Mouse (Mus musculus) cerebellum, postnatal 4 days (tissue): Measurements from ENCODE around the gene Zbtb8os.

ENCODE experiments used
- DNase-seq, 2 experiments: peaks; one replicate each; pipeline ENCODE4 v3.0.0; 2022; ENCODE audit warnings: low spot score in 2 of 2, mixed read lengths in 1 of 2

Gene Zbtb8os

DNA sequence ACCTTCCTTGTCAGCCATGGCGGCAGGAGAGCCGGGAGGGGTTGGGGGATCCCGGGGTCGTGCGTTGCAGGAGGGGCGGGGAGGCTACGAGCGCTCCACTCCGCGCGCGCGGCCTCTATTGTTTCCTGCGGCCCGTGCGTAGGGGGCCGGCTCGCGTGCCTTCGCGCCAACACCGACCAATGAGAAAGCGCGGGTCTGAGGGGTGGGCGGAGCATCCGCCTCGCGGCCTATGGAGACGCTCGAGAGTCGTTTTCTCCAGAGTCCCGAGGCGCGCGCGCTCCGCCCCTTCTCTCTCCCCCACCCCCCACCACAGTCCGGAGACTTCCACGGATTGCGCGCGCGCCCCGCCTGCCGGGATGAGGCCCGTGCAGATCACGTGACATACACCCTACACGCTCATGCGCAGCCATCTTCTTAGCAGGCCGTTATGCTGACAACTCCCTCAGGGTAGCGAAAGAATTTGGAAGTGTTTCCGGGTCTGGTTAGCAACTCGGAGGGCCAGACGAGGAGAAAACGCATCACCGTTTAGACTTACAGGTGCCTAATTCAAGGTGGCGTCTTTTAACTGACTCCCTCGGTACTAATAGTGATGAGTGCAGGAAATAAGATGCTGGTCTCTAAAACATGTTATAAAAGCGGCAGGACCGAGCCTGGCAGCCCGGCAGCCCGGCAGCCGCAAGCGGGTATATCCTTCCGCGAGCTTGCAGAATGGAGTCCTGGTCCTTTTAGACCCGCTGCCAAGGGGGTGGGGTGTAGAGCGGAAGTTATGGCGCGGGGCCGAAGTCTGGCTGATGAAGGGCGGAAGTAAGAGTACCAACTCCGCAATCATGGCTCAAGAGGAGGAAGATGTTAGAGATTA is at the start of gene Zbtb8os, which contains the start of gene Rbbp4:
TSS of gene Zbtb8os (plus strand) at position 480 of the 859 bp plus-strand sequence.
TSS of gene Rbbp4 (minus strand) at position 155 of the 859 bp plus-strand sequence.
- peak; percentile 91 to 97 for DNase-seq

DNA sequence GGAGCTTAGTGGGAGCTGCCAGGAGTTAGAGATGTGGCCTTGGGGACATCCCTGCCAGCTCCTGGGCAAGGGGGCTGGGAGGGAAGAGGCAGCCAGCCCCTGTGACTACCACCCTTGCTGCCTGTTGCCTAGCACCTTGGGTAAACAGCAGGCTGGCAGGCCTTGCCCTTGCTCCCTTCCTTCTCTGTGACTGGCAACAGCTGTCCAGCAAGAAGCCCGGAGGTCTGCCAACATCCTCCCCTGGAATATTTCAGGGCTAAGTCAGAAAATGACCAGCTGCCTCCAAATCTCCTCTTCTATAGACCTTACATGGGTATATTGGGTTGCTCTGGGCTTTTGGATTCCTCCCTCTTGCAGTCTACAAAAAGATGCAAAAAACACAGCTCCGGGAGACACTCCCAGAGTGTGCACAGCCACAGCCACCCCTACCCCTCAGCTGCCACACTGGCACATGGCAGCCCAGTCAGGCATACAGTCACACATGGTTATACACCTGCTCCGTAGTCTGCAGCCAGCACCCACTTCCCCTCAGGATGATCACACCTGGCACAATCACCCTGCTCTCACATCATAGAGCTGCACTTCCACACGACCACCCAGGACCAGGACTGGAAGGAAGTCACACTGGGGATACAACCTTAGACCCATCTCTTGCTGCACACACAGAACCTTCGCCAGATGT is 49.4 kb upstream of the Zbtb8os start:
- no peak for DNase-seq

DNA sequence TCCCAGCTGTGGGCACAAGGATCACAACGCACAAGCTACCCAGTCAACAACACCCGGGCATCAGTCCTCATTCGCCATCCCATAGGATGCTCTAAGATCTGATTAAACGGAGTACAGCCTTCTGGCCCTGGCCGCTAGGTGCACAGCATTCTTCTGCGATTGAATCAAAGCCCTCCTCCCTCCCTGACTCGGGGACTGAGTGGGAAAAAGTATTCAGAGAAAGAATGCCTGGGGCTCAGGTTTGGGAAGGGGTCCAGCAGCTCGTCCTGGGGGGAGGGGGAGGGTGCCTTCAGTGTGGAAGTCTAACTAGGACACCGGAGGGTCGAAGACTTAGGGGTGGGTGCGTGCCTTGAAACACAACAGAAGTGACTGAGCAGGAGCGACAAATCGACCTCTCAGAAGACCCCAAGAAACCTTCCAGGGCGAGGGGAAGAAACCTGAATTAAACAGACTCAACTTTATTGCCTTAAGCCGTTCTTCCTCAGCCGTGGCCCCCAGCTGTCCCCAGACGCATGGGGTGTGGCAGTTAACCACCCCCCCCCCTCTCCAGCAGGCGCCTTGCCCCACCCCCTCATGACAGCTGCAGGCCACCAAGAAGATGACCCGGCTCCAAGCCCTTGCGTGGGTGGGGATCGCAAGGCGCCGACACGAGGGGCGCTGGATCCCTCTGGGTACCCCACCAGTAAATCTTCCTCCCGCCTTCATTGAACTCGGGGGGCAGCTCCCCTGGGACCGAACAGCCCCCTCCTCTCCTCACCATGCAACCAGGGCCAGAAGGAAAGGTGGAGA is 48.6 kb upstream of the Zbtb8os start:
- DNase-seq, result no peak

DNA sequence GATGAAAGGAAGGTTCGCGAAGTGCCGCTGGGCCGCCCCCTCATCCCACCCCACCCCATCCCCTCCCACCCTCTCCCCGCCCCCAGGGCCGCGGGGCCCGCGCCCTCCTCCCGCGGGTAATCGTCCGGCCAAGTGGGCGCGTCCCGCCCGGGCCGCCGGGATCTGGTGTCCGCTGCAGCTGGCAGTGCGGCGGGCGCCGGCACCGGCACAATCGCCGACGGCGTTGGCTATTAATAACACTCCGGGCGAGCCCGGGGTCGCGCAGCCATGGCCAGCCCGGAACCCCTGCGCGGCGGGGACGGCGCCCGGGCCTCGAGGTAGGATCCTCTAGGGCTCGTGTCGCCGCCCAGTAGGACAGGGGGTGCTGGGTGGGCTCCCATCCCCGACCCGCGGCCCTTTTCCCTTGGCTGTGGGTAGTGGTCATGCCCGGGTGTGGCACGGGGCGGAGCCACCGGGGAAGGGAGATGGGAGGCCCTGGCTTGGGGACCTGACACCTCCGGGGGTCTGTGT is 48.0 kb upstream of the Zbtb8os start, which contains the start of gene Sync:
TSS of gene Sync (plus strand) at position 146 of the 510 bp plus-strand sequence.
- no peak for DNase-seq

DNA sequence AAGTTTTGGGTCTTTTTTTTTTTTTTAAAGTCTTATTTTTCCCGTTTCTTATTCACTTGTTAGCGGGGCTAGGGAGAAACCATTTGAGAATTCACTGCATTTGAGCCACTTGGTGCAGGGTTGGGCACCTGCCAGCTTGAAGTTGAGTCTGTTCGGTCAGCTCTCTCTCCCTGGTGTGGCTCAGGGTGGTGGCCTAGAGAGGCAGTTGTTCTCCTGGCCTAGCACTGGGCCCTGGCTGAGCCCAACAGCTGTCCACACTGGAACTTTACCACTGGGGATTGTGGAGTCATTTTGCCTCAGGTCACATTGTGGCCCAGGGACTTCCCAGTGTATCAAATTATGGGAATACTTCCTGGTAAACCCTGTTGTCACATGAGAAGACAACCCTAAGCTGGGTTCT is 47.4 kb upstream of the Zbtb8os start:
- DNase-seq, result no peak

DNA sequence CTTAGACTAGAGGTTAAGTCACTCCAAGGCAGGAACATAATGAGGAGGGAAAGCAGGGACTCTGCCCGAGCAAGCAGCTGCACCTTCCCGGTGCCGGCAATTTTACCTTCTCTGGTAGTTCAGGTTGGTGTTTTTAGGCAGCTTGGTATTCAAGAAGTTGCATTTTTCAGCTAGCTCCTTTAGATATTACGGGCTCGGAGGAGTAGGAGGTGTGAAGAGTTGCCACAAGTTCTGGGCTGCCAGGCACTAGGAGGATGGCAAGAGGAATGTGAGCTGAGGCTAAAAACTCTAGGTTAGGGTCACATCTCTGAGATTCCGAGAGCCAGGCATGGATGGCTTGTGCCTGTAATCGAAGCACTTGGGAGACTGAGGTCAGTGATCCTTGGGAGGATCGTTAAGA is 45.8 kb upstream of the Zbtb8os start:
- no peak for DNase-seq

DNA sequence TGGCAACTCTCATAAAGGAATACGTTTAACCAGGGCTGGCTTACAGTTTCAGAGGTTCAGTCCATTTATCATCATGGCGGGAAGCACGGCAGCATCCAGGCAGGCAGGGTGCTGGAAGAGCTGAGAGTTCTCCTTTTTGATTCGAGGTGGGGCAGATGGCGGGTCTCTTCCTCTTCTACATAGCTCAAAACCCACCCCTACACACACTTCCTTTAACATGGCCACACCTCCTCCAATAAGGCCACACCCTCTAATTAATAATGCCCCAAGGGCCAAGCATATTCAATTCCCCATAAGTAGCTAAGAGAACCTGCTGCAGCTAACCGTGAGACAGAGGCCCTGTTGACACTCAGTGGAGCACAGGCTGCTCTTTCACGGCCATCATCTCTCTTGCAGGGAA is 42.7 kb upstream of the Zbtb8os start:
- DNase-seq, result no peak

DNA sequence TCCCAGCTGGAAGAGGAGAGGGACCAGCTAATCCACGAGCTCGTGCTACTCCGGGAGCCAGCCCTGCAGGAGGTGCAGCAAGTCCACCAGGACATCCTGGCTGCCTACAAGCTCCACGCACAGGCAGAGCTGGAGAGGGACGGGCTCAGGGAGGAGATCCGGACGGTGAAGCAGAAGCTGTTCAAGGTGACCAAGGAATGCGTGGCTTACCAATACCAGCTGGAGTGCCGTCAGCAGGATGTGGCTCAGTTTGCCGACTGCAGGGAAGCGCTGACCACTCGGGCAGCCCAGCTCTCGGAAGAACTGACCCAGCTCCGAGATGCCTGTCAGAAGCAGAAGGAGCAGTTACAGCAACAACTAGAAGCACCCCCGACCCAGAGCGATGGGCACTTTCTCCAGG is 41.8 kb upstream of the Zbtb8os start:
- no peak for DNase-seq

DNA sequence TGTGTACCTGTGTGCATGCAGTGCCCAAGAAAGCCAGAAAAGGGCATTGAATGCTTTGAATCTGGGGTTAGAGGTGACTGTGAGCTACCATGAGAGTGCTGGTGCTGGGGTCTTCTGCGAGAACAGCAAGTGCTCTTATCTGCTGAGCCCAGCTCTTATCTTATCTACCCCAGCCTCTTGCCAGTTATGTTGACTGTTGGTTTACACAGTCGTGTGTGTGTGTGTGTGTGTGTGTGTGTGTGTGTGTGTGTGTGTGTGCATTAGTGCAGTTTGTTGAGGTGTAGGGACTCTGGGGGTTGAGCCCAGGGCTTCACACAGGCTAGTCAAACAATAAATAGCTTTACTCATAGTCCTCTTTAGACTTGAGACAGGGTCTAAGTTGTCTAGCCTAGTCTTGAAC is 40.3 kb upstream of the Zbtb8os start:
- no peak for DNase-seq

DNA sequence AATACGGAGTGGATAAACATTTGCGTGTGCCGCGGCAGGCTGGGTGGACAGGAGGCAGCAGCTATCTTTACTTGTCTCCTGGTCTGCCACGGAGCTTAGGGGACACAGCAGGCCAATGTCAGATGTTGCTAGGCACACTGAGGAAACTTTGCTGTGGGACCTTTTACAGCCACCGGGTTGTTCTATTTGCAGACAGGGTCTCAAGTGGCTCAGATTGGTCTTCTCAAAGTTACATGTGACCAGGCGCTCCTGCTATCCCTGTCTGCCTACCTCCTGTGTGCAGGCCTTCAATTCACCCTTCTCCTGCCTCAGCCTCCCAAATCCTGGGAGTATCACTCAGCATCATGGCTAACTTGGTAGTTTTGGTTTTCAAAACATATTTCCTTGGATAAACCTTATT is 39.4 kb upstream of the Zbtb8os start:
- no peak for DNase-seq

DNA sequence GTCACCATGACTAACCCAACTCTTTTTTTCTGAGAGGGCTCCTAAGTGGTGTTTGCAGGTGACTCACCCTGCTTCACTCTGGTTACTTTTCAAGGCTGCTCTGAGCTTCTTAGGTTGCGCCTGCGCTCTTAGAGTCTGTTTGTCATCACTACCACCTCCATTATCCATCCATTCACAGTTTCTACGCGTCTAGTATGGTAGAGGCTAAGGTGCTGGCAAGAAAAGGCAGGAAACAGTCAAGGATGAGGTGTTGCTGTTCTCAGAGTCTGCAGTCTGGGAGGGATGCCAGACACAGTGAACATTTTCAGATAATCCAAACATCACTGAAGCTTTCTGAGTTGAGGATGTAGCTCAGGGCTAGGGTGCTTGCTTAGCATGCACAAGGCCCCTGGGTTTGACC is 37.8 kb upstream of the Zbtb8os start:
- no peak for DNase-seq

DNA sequence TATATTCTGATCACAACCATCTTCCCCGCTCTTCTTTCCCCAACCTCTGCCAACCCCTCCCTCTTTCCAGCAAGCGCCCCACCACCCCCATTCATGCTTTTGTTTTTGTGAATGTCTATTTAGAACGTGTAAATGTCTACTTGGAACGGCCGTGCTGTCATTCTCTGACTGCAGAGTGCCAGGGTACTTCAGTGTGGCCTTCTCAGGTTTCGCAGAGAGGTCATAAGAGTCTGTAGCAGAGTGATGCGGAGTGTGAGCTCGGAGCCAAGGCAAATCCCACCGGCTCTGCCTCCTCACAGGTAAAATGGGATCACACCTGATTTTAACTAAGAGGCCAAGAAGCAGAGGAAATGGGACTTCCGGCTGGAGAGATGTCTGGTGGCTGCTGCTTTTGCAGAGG is 36.4 kb upstream of the Zbtb8os start:
- DNase-seq, result no peak

DNA sequence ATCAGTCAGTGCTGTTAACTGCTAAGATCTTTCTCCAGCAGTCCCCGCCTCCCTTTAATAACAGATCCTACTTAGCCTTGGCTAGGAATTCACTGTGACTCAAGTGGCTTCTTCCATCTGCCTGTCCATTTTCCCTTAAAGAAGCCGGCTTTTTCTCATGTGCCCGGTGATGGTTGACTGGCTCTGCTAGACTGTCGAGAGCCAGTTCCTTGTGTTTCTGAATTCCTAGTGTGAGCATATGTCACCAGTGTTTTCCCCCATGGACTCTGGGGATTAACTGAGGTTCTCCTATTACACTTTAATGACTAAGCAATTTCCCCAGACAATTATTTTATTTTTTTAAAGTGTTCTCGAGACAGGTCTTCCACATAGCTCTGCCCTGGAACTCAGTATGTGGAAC is 32.1 kb upstream of the Zbtb8os start:
- no peak for DNase-seq

DNA sequence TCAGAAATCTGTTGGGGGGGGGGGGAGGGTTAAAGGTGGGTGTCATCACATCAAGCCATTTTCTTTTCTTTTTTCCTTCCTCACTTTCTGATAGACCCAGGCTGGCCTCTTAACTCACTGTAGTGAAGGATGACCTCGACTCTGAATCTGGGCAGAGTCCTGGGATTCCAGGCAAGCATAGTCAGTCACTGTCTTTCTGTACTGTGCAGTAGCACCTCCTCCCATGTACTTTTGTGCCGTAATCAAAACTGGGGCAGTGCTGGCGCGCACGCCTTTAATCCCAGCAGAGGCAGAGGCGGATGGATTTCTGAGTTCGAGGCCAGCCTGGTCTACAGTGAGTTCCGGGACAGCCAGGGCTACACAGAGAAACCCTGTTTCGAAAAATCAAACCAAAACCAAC is 31.7 kb upstream of the Zbtb8os start:
- no peak for DNase-seq

DNA sequence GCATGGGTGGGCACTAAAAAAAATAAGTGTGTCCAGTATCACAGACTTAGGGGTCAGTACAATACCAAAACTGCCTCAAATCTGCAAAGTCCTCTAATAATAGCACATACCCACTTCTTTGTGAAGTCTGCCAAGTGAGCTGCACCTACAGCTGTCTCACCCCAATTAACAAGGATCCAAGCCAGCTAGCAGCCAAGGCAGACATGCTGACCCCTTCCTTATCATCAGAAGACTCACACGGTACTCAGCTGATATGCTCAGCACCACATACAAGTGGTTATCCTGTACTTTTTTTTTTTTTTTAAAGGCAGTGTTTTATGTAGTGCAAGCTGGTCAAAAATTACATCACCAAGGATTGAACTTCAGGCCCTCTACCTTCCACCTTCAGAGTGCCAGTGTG is 31.2 kb upstream of the Zbtb8os start:
- DNase-seq, result no peak

DNA sequence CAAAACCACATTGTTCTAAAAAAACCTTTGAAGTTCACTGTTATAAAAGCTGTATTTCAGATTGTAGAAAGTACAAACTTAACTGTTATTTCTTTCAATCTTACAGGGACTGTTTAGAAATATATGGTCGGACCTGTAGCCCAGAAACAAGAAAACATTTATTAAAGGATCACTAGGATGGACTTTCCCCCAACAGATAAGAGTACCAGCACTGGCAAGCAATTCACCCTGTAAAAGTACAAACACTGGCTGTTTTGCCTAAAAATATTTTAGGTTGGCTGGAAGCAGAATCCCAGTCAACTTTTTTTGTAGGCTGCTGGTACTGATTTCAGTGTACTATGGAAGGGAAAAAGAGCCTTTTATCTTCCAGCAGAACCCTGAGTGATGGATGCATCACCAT is 27.6 kb upstream of the Zbtb8os start:
- DNase-seq, result no peak

DNA sequence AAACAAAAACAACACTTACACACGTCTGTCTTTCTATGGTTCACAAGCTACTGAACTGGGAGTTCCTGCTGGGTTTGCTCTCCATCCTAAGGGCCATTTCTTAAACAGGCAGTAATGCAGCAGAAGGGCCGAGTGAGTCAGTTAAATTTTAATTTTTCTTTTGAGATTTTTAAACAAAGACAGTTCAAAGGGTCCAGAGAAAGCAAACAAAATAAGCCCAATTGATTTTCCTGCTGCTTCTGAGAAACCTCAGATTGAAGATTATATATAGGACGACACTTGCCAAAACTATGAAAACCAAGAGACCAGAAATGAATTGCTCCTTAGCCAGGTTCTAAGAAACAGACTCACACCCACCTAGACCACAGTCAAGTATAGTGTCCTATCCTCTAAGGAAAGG is 21.6 kb upstream of the Zbtb8os start:
- DNase-seq, result no peak

DNA sequence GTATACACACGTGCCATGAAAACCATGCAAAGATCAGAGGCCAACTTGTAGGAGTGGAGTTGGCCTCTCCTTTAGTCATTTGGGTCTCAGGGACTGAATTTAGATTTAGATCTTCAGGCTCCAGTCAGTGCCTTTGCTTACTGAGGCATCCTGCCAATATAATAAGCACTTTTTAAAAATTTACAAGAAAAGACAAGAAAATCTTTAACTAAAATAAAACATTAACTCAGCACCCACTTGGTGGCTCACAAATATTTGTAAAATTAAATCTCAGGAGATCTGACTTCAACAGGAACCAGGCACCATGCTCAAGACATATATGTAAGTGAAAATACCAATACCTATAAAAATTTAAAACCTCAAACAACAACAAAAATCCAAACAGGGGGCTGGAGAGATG is 14.6 kb upstream of the Zbtb8os start:
- DNase-seq, result no peak

DNA sequence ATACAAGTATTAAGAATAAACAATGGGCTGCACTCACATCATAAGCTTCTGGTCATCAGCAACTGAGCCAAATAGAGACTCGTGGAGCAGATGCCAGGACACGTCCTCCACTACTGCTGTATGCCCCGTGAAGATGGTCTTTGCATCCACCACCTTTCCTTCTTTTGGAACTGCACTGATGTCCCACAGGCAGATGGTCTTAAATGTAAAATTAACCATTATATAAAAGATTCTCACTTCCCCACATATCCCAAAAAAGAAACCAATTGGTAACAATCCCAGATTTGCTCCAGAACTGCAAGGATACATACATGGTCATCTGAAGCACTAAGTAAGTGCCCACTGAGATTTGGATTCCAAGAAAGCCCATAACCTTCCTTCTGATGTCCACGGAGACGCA is 13.5 kb upstream of the Zbtb8os start:
- DNase-seq, result no peak

DNA sequence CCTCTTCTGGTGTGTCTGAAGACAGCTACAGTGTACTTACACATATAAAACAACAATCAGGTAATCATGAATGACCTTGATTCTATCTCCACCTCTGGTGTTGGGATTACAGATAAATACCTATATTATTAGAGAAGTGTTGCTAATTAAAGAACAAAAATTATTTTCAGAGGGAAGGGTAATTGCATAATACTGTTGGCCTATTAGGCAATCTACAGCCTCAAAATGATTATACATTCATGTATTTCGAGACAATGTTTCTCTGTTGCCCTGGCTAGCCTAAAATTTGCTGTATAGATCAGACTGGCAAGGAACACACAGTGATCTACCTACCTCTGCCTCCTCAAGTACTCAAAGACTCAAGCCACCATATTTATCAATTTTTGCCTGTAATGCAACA is 12.0 kb upstream of the Zbtb8os start:
- no peak for DNase-seq

DNA sequence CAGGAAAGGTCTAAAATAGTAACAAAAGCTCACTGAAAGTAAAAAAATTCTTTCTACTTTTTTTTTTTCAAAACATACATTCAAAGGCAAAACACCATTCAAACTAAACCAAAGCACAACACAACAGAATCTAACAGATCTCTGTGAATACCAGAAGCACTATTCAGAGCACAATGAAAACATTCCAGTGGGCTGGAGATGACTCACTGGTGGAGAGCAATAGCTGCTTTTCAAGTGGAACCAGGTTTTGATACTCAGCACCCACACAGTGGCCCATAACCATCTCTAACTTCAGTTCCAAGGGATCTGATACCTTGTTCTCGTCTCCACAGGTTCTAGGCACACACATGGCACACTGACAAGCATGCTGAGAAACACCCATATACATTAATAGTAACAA is 10.7 kb upstream of the Zbtb8os start:
- no peak for DNase-seq

DNA sequence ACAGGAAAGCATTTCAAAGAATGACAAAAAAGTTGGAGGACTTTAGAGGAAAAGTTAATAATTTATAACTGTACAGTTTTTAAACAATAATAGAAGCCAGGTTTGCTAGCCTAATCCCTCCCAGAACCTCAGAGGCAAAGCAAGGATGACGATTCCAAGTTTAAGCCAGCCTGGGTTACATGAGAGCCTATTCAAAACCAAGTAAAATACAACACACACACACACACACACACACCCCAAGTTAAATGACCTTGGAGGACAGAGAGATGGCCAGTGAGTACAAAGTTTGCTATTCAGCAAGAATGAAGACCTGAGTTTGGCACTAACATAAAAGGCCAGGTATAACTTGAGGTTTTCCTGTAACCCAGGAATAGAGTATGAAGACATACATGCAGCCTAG is 9.3 kb upstream of the Zbtb8os start:
- no peak for DNase-seq
